Mouse (Mus musculus): Measurements from ENCODE around the gene Lbh.

- TF ChIP-seq CTCF (IDR thresholded peaks at IDR 0.05; ENCODE audit: extremely low read depth, insufficient read depth, low read length) = no peak
- no peak for TF ChIP-seq POLR2A (IDR thresholded peaks at IDR 0.05; ENCODE audit: extremely low read depth, insufficient read depth, low read length)
Measured at GRCm38 (mm10) chr17:72923283-72923682, 5.2 kb downstream of the Lbh start.

All from cortical plate, adult 2 months (tissue).